Mouse (Mus musculus): Measurements from ENCODE around the gene Thsd7b. TPM values are rescaled to one million over a fixed set of nuclear protein-coding genes. Genes with fewer than 3 reads are reported as not detected.
A peak's percentile ranks its signal among the peaks of the same experiment; 100 is the strongest.

The Thsd7b gene
- total and polyA plus RNA-seq, 3 experiments, result 0.08 to 0.23 (median 0.12) TPM

GRCm38 (mm10) chr1:129764748-129765147, 491.6 kb downstream of the Thsd7b start:
- Histone ChIP-seq H3K4me1 (ENCODE audit: control insufficient read depth, insufficient read depth, low read length) (no peaks in the 10 kb centered on the region), H3K9ac (ENCODE audit: low read depth, low read length) (no peak overlapping the region), H3K27ac (no peak overlapping the region), H3K4me3 (no peak overlapping the region), H3K27me3 (ENCODE audit: control insufficient read depth, insufficient read depth, low read length) (no peaks in the 10 kb centered on the region), H3K36me3 (ENCODE audit: control insufficient read depth, insufficient read depth, low read length) (no peaks in the 10 kb centered on the region), H3K79me2 (replicated peaks; ENCODE audit: control insufficient read depth, insufficient read depth, low read length) (no peaks in the 10 kb centered on the region)
- no peak for DNase-seq
- intact Hi-C loops (cut with DNase I), result no loop called here
- TF ChIP-seq POLR2A (IDR thresholded peaks at IDR 0.05; ENCODE audit: insufficient read depth, low read depth, low read length) (no peak), CTCF (IDR thresholded peaks at IDR 0.05) (no peak), EP300 (IDR thresholded peaks at IDR 0.05; ENCODE audit: insufficient read depth, low read depth, low read length) (no peak)
- 17% methylated on average over 2 of the region's 2 CpGs for WGBS

- WGBS, result 9% methylated on average over 5 of the region's 5 CpGs
- Histone ChIP-seq H3K9ac (ENCODE audit: low read depth, low read length) (no peak overlapping the region), H3K4me3 (no peak overlapping the region), H3K27me3 (ENCODE audit: control insufficient read depth, insufficient read depth, low read length) (no peaks in the 10 kb centered on the region), H3K4me1 (ENCODE audit: control insufficient read depth, insufficient read depth, low read length) (no peaks in the 10 kb centered on the region), H3K27ac (no peak overlapping the region), H3K79me2 (replicated peaks; ENCODE audit: control insufficient read depth, insufficient read depth, low read length) (no peaks in the 10 kb centered on the region), H3K36me3 (ENCODE audit: control insufficient read depth, insufficient read depth, low read length) (no peaks in the 10 kb centered on the region)
- TF ChIP-seq EP300 (IDR thresholded peaks at IDR 0.05; ENCODE audit: insufficient read depth, low read depth, low read length) (no peak), CTCF (IDR thresholded peaks at IDR 0.05) (no peak), POLR2A (IDR thresholded peaks at IDR 0.05; ENCODE audit: insufficient read depth, low read depth, low read length) (no peak)
- intact Hi-C loops (cut with DNase I), result no loop called here
- no peak for DNase-seq
Measured at GRCm38 (mm10) chr1:129777055-129777454, 504.0 kb downstream of the Thsd7b start.

- no peaks in the 10 kb centered on the region for H3K36me3 ChIP-seq (ENCODE audit: control insufficient read depth, insufficient read depth, low read length)
- WGBS, result 42% methylated on average over 4 of the region's 4 CpGs
- no peak overlapping the region for H3K9ac ChIP-seq (ENCODE audit: low read depth, low read length)
- no peaks in the 10 kb centered on the region for H3K27me3 ChIP-seq (ENCODE audit: control insufficient read depth, insufficient read depth, low read length)
- no peak overlapping the region for H3K4me3 ChIP-seq
- no peak for TF ChIP-seq EP300 (IDR thresholded peaks at IDR 0.05; ENCODE audit: insufficient read depth, low read depth, low read length)
- TF ChIP-seq CTCF (IDR thresholded peaks at IDR 0.05), result no peak
- no peak for TF ChIP-seq POLR2A (IDR thresholded peaks at IDR 0.05; ENCODE audit: insufficient read depth, low read depth, low read length)
- DNase-seq, result no peak
- intact Hi-C loops (cut with DNase I), result no loop called here
- H3K4me1 ChIP-seq (ENCODE audit: control insufficient read depth, insufficient read depth, low read length), result no peaks in the 10 kb centered on the region
- H3K27ac ChIP-seq, result no peak overlapping the region
- no peaks in the 10 kb centered on the region for H3K79me2 ChIP-seq (replicated peaks; ENCODE audit: control insufficient read depth, insufficient read depth, low read length)
Measured at GRCm38 (mm10) chr1:129779506-129779905, 506.4 kb downstream of the Thsd7b start.

GRCm38 (mm10) chr1:129780589-129780988, 507.5 kb downstream of the Thsd7b start:
- no peaks in the 10 kb centered on the region for H3K36me3 ChIP-seq (ENCODE audit: control insufficient read depth, insufficient read depth, low read length)
- H3K4me3 ChIP-seq, result no peak overlapping the region
- H3K27ac ChIP-seq, result no peak overlapping the region
- no peak for TF ChIP-seq CTCF (IDR thresholded peaks at IDR 0.05)
- TF ChIP-seq EP300 (IDR thresholded peaks at IDR 0.05; ENCODE audit: insufficient read depth, low read depth, low read length), result no peak
- no peak for TF ChIP-seq POLR2A (IDR thresholded peaks at IDR 0.05; ENCODE audit: insufficient read depth, low read depth, low read length)
- 49% methylated on average over 1 of the region's 1 CpGs for WGBS
- no peaks in the 10 kb centered on the region for H3K27me3 ChIP-seq (ENCODE audit: control insufficient read depth, insufficient read depth, low read length)
- DNase-seq, result no peak
- H3K9ac ChIP-seq (ENCODE audit: low read depth, low read length), result no peak overlapping the region
- H3K4me1 ChIP-seq (ENCODE audit: control insufficient read depth, insufficient read depth, low read length), result no peaks in the 10 kb centered on the region
- intact Hi-C loops (cut with DNase I), result no loop called here
- H3K79me2 ChIP-seq (replicated peaks; ENCODE audit: control insufficient read depth, insufficient read depth, low read length), result no peaks in the 10 kb centered on the region

DNA sequence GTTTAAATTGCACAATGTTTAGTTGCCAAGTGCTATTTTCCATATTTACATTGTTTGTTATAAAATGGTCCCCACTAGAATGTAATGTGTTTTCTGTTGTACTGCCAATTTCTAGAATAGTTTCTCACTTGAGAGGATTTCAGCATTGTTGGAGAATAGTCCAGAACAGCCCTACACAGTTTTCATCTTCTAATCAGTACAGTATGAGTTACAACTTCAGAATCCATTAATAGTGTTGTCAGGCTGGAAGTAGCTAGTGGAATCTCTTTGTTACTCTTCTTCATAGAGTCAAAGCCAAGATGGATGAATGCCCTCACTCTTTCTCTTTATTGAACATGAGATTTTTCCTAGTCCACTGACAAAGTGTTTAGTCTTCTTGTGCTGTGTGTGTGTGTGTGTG, 525.4 kb downstream of the Thsd7b start:
- TF ChIP-seq POLR2A (IDR thresholded peaks at IDR 0.05; ENCODE audit: insufficient read depth, low read depth, low read length) (no peak), EP300 (IDR thresholded peaks at IDR 0.05; ENCODE audit: insufficient read depth, low read depth, low read length) (no peak), CTCF (IDR thresholded peaks at IDR 0.05) (no peak)
- H3K9ac ChIP-seq (ENCODE audit: low read depth, low read length), result no peak overlapping the region

DNA sequence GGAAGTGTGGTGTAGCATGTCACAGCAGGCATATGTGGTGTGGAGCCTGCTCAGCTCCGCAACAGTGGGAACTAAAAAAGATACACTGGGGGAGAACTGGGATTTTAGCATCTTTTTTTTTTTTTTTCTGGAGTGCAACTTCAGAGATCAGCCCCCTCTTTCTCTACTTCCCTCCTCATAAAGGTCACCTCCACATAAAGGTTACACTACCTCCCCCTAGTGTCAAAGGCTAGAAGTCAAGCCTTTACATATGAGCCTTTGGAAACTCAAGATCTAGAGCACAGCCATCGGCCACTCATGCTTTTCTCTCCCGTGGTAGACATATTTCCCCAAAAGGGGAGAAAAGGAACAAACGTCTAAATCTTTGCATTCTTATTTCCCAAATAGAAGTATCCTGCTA, 553.8 kb downstream of the Thsd7b start:
- H3K9ac ChIP-seq (ENCODE audit: low read depth, low read length), result no peak overlapping the region
- intact Hi-C loops (cut with DNase I), result no loop called here
- TF ChIP-seq CTCF (IDR thresholded peaks at IDR 0.05) (peak; percentile 31), EP300 (IDR thresholded peaks at IDR 0.05; ENCODE audit: insufficient read depth, low read depth, low read length) (no peak)
- DNase-seq, result no peak
- WGBS, result 64% methylated on average over 4 of the region's 4 CpGs
- no peaks in the 10 kb centered on the region for H3K79me2 ChIP-seq (replicated peaks; ENCODE audit: control insufficient read depth, insufficient read depth, low read length)
- no peaks in the 10 kb centered on the region for H3K27me3 ChIP-seq (ENCODE audit: control insufficient read depth, insufficient read depth, low read length)
- no peaks in the 10 kb centered on the region for H3K36me3 ChIP-seq (ENCODE audit: control insufficient read depth, insufficient read depth, low read length)
- H3K27ac ChIP-seq, result no peak overlapping the region
- no peak overlapping the region for H3K4me3 ChIP-seq
- no peaks in the 10 kb centered on the region for H3K4me1 ChIP-seq (ENCODE audit: control insufficient read depth, insufficient read depth, low read length)

More for the DNA sequence above, 525.4 kb downstream of the Thsd7b start:
- no peaks in the 10 kb centered on the region for H3K79me2 ChIP-seq (replicated peaks; ENCODE audit: control insufficient read depth, insufficient read depth, low read length)
- no peak for DNase-seq
- no peaks in the 10 kb centered on the region for H3K36me3 ChIP-seq (ENCODE audit: control insufficient read depth, insufficient read depth, low read length)
- no peak overlapping the region for H3K27ac ChIP-seq
- H3K4me1 ChIP-seq (ENCODE audit: control insufficient read depth, insufficient read depth, low read length), result no peaks in the 10 kb centered on the region
- no peaks in the 10 kb centered on the region for H3K27me3 ChIP-seq (ENCODE audit: control insufficient read depth, insufficient read depth, low read length)
- intact Hi-C loops (cut with DNase I), result no loop called here
- H3K4me3 ChIP-seq, result no peak overlapping the region
